Mouse (Mus musculus) liver, embryonic 14.5 days (tissue): ENCODE measurements around the gene Alg12. TPM values are rescaled to one million over a fixed set of nuclear protein-coding genes. Genes with fewer than 3 reads are reported as not detected.

Experiments used
- ATAC-seq: fragments of 200-750 bp; cut with Nextera tagmentation; 2 replicates; pipeline ENCODE4 v1.8.0; 2017; ENCODE audit warnings: moderate number of reproducible peaks, mild to moderate bottlenecking, moderate library complexity; ENCODE audit not compliant: insufficient read depth
- DNase-seq, 3 experiments: peaks; one replicate each; pipeline ENCODE4 v3.0.0-alpha.2; 2012 to 2013; ENCODE audit warnings: low read depth in 3 of 3, low spot score in 3 of 3
- H3K27ac ChIP-seq: fragments of 300-500 bp; sonication (generic); 2 replicates; pipeline ENCODE4 v1.5.1; 2014; ENCODE audit warnings: moderate library complexity, mild to moderate bottlenecking, control low read depth, inconsistent platforms
- H3K27me3 ChIP-seq: fragments of 300-500 bp; sonication (generic); 2 replicates; pipeline ENCODE4 v1.6.1; 2014; ENCODE audit warnings: mild to moderate bottlenecking, low read length, moderate library complexity; ENCODE audit not compliant: control insufficient read depth, insufficient read depth
- H3K36me3 ChIP-seq: fragments of 300-500 bp; sonication (generic); replicated peaks from 2 replicates; pipeline ENCODE4 v1.6.1; 2014; ENCODE audit warnings: low read depth; ENCODE audit not compliant: control insufficient read depth, insufficient read depth
- H3K4me1 ChIP-seq, 2 experiments: fragments of 200-500 bp in 1 of 2; fragments of 300-500 bp in 1 of 2; sonication (generic) in 1 of 2; replicated peaks; 2 replicates each; pipeline ENCODE4 v1.6.1; 2012 to 2014; ENCODE audit warnings: antibody characterized with exemption in 1 of 2, inconsistent platforms in 1 of 2, low read length in 1 of 2; ENCODE audit not compliant: control insufficient read depth in 2 of 2, insufficient read depth in 2 of 2
- H3K4me2 ChIP-seq: fragments of 300-500 bp; sonication (generic); 2 replicates; pipeline ENCODE4 v1.6.1; 2014; ENCODE audit warnings: low read depth, mild to moderate bottlenecking, control low read depth, moderate library complexity
- H3K4me3 ChIP-seq, 2 experiments: fragments of 200-500 bp in 1 of 2; fragments of 300-500 bp in 1 of 2; sonication (generic) in 1 of 2; 2 replicates each; pipeline ENCODE4 v1.5.1; 2012 to 2014; ENCODE audit warnings: low read depth in 2 of 2, low read length in 2 of 2, mild to moderate bottlenecking in 2 of 2, control low read depth in 1 of 2, inconsistent platforms in 1 of 2, moderate library complexity in 1 of 2; ENCODE audit not compliant: insufficient read depth in 1 of 2
- H3K9ac ChIP-seq: fragments of 300-500 bp; sonication (generic); replicated peaks from 2 replicates; pipeline ENCODE4 v1.6.1; 2014; ENCODE audit warnings: mild to moderate bottlenecking, control low read depth, moderate library complexity
- H3K9me3 ChIP-seq: fragments of 300-500 bp; sonication (generic); 2 replicates; pipeline ENCODE4 v1.6.1; 2016; ENCODE audit warnings: low read length, mixed read lengths; ENCODE audit not compliant: control insufficient read depth
- CTCF ChIP-seq: IDR thresholded peaks from 2 replicates; pipeline ENCODE4 v1.5.1; 2016; ENCODE audit warnings: antibody characterized with exemption, low read depth, control low read depth
- EP300 ChIP-seq: IDR thresholded peaks from 2 replicates; pipeline ENCODE4 v1.6.1; 2016; ENCODE audit warnings: antibody characterized with exemption, low read depth
- WGBS: fragments of 180-500 bp; shearing (Covaris S2); extraction: QIAGEN DNeasy Blood & Tissue Kit; methylation state at CpG from one replicate; pipeline ENCODE4 v1.1.7; 2014; ENCODE audit not compliant: insufficient replicate concordance; 5-methylcytosine and 5-hydroxymethylcytosine counted together
- polyA plus RNA-seq, 2 experiments: library from polyadenylated mRNA; depleted of rRNA in 1 of 2; stranded (reverse) in 1 of 2; unstranded in 1 of 2; fragments of >200 nt; fragmentation: Nextera tagmentation in 1 of 2; extraction: Ambion mirVana in 1 of 2; gene quantifications; 2 replicates each; pipeline versions ENCODE4 v1.2.1 to v1.2.3; 2012 to 2014

Alg12 gene
- polyA plus RNA-seq, 2 experiments = 4.9 to 5.9 TPM

DNA sequence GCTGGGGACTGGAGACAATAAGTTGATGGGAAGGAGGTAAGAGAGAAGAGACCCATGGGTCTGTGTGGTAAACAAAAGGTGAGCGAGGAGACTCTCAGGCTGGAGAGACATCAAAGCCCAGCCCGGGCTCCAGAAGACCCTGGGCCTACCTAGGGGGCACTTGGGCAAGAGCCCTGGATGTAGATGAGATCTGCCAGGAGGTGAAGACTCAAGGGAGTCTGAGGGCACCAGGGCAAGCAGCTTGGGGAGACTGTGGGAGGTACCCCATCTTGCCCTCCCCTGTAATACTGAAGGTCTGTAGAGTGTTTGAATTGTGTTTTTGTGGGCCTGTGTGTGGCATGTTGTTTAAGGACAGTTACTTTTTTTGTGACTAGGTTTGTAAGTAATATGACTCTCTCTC lies 39.6 kb upstream of the Alg12 start:
- H3K4me2 ChIP-seq = no peak overlapping the region
- no peak for TF ChIP-seq CTCF
- TF ChIP-seq EP300 = no peak
- no peak overlapping the region for H3K9ac ChIP-seq
- no peaks in the 10 kb centered on the region for H3K9me3 ChIP-seq
- H3K4me3 ChIP-seq = no peak overlapping the region
- H3K36me3 ChIP-seq = no peaks in the 10 kb centered on the region
- peaks cover 7 to 8% of the 10 kb centered on the region in 2 experiments for H3K4me1 ChIP-seq
- no peak overlapping the region for H3K27ac ChIP-seq
- ATAC-seq = no peak
- WGBS = 56% methylated on average over 2 of the region's 2 CpGs
- no peaks in the 10 kb centered on the region for H3K27me3 ChIP-seq
- DNase-seq = no peak

DNA sequence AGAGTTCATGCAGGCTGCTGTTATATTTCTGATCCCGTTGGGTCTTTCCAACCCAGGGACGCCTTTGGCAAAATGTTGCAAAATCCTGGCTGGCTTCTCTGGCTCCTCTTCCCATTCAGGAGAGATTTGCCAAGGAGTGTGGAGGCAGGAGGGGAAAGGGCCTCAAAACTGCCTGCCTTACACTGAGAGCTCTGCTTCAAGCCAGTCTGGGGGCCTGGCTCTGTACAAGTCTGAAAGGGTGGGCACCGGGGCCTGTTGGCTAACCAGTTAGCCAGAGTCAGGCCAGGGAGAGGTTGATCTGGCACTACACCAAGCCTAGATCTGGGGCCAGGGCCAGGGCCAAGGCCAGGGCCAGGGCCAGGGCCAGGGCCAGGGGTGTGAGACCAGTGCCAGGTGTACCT lies 39.0 kb upstream of the Alg12 start:
- Histone ChIP-seq H3K4me3 (no peak overlapping the region), H3K9me3 (no peaks in the 10 kb centered on the region), H3K27ac (no peak overlapping the region), H3K4me1 (peaks cover 7 to 8% of the 10 kb centered on the region in 2 experiments), H3K36me3 (no peaks in the 10 kb centered on the region), H3K9ac (no peak overlapping the region), H3K4me2 (no peak overlapping the region), H3K27me3 (no peaks in the 10 kb centered on the region)
- WGBS = 75% methylated on average over 3 of the region's 3 CpGs
- ATAC-seq (no peak), DNase-seq (no peak)
- TF ChIP-seq CTCF (no peak), EP300 (no peak)

DNA sequence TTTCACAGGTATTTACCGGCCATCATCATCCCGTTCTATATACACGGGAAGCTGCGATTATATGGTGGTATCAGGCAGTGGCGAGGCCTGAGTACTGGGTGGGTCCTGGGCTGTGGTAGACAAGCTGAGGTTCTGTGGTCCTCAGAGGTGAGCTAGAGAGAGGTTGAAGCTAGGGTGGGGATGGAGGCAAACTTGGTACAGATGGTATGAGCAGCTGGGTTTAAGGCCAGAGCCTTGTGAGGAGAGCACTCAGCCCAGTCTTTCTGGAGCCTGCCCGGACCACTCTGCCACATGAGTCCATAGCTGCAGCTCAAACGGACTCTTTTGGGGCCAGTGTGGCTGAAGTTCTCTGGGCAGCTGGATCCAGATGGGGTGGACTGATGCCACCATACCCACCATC lies 38.2 kb upstream of the Alg12 start:
- Histone ChIP-seq H3K4me2 (no peak overlapping the region), H3K4me1 (peaks cover 3 to 8% of the 10 kb centered on the region in 2 experiments; a peak in 3 of 4 replicates), H3K27me3 (no peaks in the 10 kb centered on the region), H3K9ac (no peak overlapping the region), H3K9me3 (no peaks in the 10 kb centered on the region), H3K27ac (no peak overlapping the region), H3K4me3 (no peak overlapping the region), H3K36me3 (no peaks in the 10 kb centered on the region)
- DNase-seq (no peak), ATAC-seq (no peak)
- WGBS = 77% methylated on average over 7 of the region's 7 CpGs
- no peak for TF ChIP-seq EP300
- TF ChIP-seq CTCF = no peak

DNA sequence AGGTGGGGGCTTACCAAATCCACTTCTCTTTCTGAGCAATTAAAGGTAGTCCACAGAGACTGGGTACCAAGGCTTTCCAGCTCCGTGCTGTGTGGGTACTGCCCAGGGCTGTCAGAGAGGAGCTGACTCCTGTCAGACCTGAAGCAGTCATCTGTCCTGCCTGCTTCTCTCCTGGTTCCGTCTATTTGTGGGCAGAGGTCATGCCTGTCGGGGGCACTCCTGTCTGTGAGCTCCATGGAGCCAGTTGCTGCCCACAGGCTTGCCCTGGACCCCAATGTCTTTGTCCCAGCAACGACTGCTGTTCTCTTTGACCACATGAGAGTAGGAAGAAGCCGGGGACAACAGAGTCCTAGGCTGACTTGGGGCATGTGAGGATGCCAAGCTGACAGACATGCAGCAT lies 37.5 kb upstream of the Alg12 start:
- Histone ChIP-seq H3K4me2 (no peak overlapping the region), H3K4me1 (peaks cover 3 to 7% of the 10 kb centered on the region in 2 experiments; a peak in 3 of 4 replicates), H3K27ac (no peak overlapping the region), H3K9me3 (no peaks in the 10 kb centered on the region), H3K36me3 (no peaks in the 10 kb centered on the region), H3K9ac (no peak overlapping the region), H3K4me3 (no peak overlapping the region), H3K27me3 (no peaks in the 10 kb centered on the region)
- DNase-seq (no peak), ATAC-seq (no peak)
- 59% methylated on average over 5 of the region's 5 CpGs for WGBS
- no peak for TF ChIP-seq CTCF
- no peak for TF ChIP-seq EP300

DNA sequence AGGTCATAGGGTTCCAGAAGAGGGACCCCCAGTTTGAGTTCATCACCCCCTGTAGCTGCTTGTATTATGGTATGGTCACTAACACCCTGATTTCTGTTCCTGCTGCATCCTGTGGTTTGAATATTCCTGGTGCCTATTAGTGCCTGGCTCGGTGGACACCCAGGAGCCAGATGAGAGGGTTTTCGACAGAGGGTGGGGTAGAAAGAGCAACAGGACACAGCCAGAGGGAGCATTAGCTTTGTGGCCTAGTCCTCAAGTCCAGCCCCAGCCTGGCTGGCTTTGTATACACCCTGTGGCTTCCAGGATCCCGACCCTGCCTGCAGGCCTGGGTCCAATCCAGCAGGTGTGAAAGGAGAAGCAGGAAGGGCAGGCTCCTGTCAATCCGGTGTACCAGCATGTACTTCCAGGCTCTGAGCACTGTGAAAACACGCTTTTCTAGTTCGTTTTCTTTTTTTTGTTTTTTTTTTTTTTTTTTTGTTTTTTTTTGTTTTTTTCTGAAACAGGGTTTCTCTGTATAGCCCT lies 36.8 kb upstream of the Alg12 start:
- DNase-seq (no peak), ATAC-seq (no peak)
- Histone ChIP-seq H3K27me3 (no peaks in the 10 kb centered on the region), H3K9ac (no peak overlapping the region), H3K36me3 (no peaks in the 10 kb centered on the region), H3K27ac (no peak overlapping the region), H3K9me3 (no peaks in the 10 kb centered on the region), H3K4me2 (no peak overlapping the region), H3K4me1 (peaks cover 0 to 2% of the 10 kb centered on the region in 2 experiments; a peak in 2 of 4 replicates), H3K4me3 (no peak overlapping the region)
- TF ChIP-seq CTCF (no peak), EP300 (no peak)
- WGBS = 50% methylated on average over 6 of the region's 6 CpGs
